In genomic region chr5:90381458-90381857, GRCm38 (mm10) we compare ENCODE assay signal across 32 mouse cellular contexts. TPM values are rescaled to one million over a fixed set of nuclear protein-coding genes. Genes with fewer than 3 reads are reported as not detected.
A peak's percentile ranks its signal among the peaks of the same experiment; 100 is the strongest.
DNase-seq lines count a peak whose midpoint lies in the region; ATAC-seq lines count a peak whose summit lies in the region.
"Had no signal": no experiment of that assay in that cellular context is flagged by ENCODE, and none has a peak within 500 bp of the region (broad histone marks: within the 10 kb centered on the region; RNA-seq: fewer than 3 reads in every experiment).

No protein-coding gene starts in this region.

- peak; percentile 23 for DNase-seq in heart, postnatal 4 days
- no peak for DNase-seq in lung, adult 18-20 months
- peak; percentile 40 for DNase-seq in 416B (ENCODE audit: low read depth)
- peak; percentile 8 for DNase-seq in brain, adult 2 months (ENCODE audit: low read depth, low spot score)
- DNase-seq in urinary bladder, postnatal 4 days (ENCODE audit: low spot score in 2 of 2) = no peak
- DNase-seq: adrenal gland, postnatal 10 days; cerebellum, adult 11-12 months; cerebellum, adult 9-11 months; embryo, embryonic 11 days; gastrocnemius, adult 2 months; gastrocnemius, postnatal 36 days; heart, postnatal 36 days; kidney, postnatal 25 days; liver, embryonic 13.5 days; right cerebral cortex, postnatal 25 days; thymus, adult 18-20 months; thymus, postnatal 25 days had no signal

- H3K27me3 ChIP-seq in heart, embryonic 12.5 days (replicated peaks) = no peaks in the 10 kb centered on the region
- H3K27me3 ChIP-seq in lung, embryonic 16.5 days (ENCODE audit: control insufficient read depth, insufficient read depth, low read depth, low read length) = no peaks in the 10 kb centered on the region
- H3K27me3 ChIP-seq: CH12.LX; embryonic facial prominence, embryonic 13.5 days; heart, embryonic 13.5 days; hindbrain, embryonic 13.5 days; limb, embryonic 15.5 days; liver, embryonic 13.5 days; lung, embryonic 15.5 days; midbrain, embryonic 13.5 days; neural tube, embryonic 15.5 days; stomach, embryonic 15.5 days had no signal

- no peak overlapping the region for H3K9ac ChIP-seq in heart, embryonic 12.5 days
- H3K9ac ChIP-seq in lung, embryonic 16.5 days (ENCODE audit: low read length) = no peak overlapping the region
- H3K9ac ChIP-seq: embryonic facial prominence, embryonic 13.5 days; heart, embryonic 13.5 days; hindbrain, embryonic 13.5 days; limb, embryonic 15.5 days; liver, embryonic 13.5 days; lung, embryonic 15.5 days; midbrain, embryonic 13.5 days; neural tube, embryonic 15.5 days; stomach, embryonic 15.5 days had no signal

- WGBS in heart, embryonic 12.5 days = 46% methylated on average over 4 of the region's 4 CpGs
- 36% methylated on average over 4 of the region's 4 CpGs for WGBS in lung, embryonic 16.5 days

- no peak for ATAC-seq in heart, embryonic 12.5 days (ENCODE audit: insufficient number of reproducible peaks, low FRiP score)
- ATAC-seq in lung, embryonic 16.5 days (ENCODE audit: low read depth) = peak; percentile 67; the same call in 1 of the 2 replicates
- ATAC-seq: forebrain, embryonic 16.5 days; intestine, postnatal 0 days; midbrain, embryonic 13.5 days had no signal

- H3K27ac ChIP-seq in heart, embryonic 12.5 days (ENCODE audit: poor library complexity, severe bottlenecking) = no peak overlapping the region
- no peak overlapping the region for H3K27ac ChIP-seq in lung, embryonic 16.5 days (ENCODE audit: low read length)
- H3K27ac ChIP-seq: embryonic facial prominence, embryonic 13.5 days; gastrocnemius, adult 2 months; heart, embryonic 13.5 days; hindbrain, embryonic 13.5 days; limb, embryonic 15.5 days; liver, embryonic 13.5 days; lung, embryonic 15.5 days; macrophage; midbrain, embryonic 13.5 days; neural tube, embryonic 15.5 days; stomach, embryonic 15.5 days had no signal

- no peaks in the 10 kb centered on the region for H3K36me3 ChIP-seq in heart, embryonic 12.5 days
- no peaks in the 10 kb centered on the region for H3K36me3 ChIP-seq in lung, embryonic 16.5 days (ENCODE audit: control insufficient read depth, insufficient read depth, low read length)
- H3K36me3 ChIP-seq: embryonic facial prominence, embryonic 13.5 days; heart, embryonic 13.5 days; hindbrain, embryonic 13.5 days; limb, embryonic 15.5 days; liver, embryonic 13.5 days; lung, embryonic 15.5 days; midbrain, embryonic 13.5 days; neural tube, embryonic 15.5 days; stomach, embryonic 15.5 days had no signal

- H3K4me2 ChIP-seq in heart, embryonic 12.5 days = no peak overlapping the region
- H3K4me2 ChIP-seq in lung, embryonic 16.5 days (ENCODE audit: low read depth, low read length) = no peak overlapping the region
- H3K4me2 ChIP-seq: embryonic facial prominence, embryonic 13.5 days; heart, embryonic 13.5 days; hindbrain, embryonic 13.5 days; limb, embryonic 15.5 days; liver, embryonic 13.5 days; lung, embryonic 15.5 days; midbrain, embryonic 13.5 days; neural tube, embryonic 15.5 days; stomach, embryonic 15.5 days had no signal

- no peak overlapping the region for H3K4me3 ChIP-seq in heart, embryonic 12.5 days
- no peak overlapping the region for H3K4me3 ChIP-seq in lung, embryonic 16.5 days (ENCODE audit: low read length)
- H3K4me3 ChIP-seq: embryonic facial prominence, embryonic 13.5 days; erythroblast, embryonic 14.5 days; gastrocnemius, adult 2 months; heart, embryonic 13.5 days; hindbrain, embryonic 13.5 days; limb, embryonic 15.5 days; liver, embryonic 13.5 days; lung, embryonic 15.5 days; midbrain, embryonic 13.5 days; neural tube, embryonic 15.5 days; stomach, embryonic 15.5 days had no signal

- no peaks in the 10 kb centered on the region for H3K9me3 ChIP-seq in heart, embryonic 12.5 days (replicated peaks)
- no peaks in the 10 kb centered on the region for H3K9me3 ChIP-seq in lung, embryonic 16.5 days (ENCODE audit: control insufficient read depth, low read length)
- H3K9me3 ChIP-seq: embryonic facial prominence, embryonic 13.5 days; heart, embryonic 13.5 days; hindbrain, embryonic 13.5 days; limb, embryonic 15.5 days; liver, embryonic 13.5 days; lung, embryonic 15.5 days; midbrain, embryonic 13.5 days; neural tube, embryonic 15.5 days; stomach, embryonic 15.5 days had no signal

- no peaks in the 10 kb centered on the region for H3K4me1 ChIP-seq in heart, embryonic 12.5 days (replicated peaks)
- no peaks in the 10 kb centered on the region for H3K4me1 ChIP-seq in lung, embryonic 16.5 days (replicated peaks; ENCODE audit: control insufficient read depth, insufficient read depth, low read length)
- H3K4me1 ChIP-seq: embryonic facial prominence, embryonic 13.5 days; heart, embryonic 13.5 days; hindbrain, embryonic 13.5 days; limb, embryonic 15.5 days; liver, embryonic 13.5 days; lung, embryonic 15.5 days; midbrain, embryonic 13.5 days; neural tube, embryonic 15.5 days; stomach, embryonic 15.5 days had no signal

RNA-seq across cellular contexts. Expression of gene Gm9958, which starts 14.5 kb away (rescaled TPM):
- 1 to 10 TPM in 1 of 2 experiments, under 1 TPM in 1; 0.81 to 1.8 TPM for total RNA-seq in heart, postnatal 4 days (2021)
- polyA plus RNA-seq in heart, embryonic 12.5 days (2016; fragmentation: Nextera tagmentation; extraction: Ambion mirVana) = 3.8 and 4.2 TPM in 2 replicates
- 6.7 and 7.5 TPM in 2 replicates for polyA plus RNA-seq in lung, embryonic 16.5 days (2015; fragmentation: Nextera tagmentation; extraction: Ambion mirVana)

RNA-seq across cellular contexts. Expression of gene Ankrd17, which starts 15.1 kb away (rescaled TPM):
- 10 to 100 TPM; 85.7 to 88.5 TPM for total RNA-seq in heart, postnatal 4 days (2021)
- 20.9 and 23.6 TPM in 2 replicates for polyA plus RNA-seq in heart, embryonic 12.5 days (2016; fragmentation: Nextera tagmentation; extraction: Ambion mirVana)
- 18.7 and 19.8 TPM in 2 replicates for polyA plus RNA-seq in lung, embryonic 16.5 days (2015; fragmentation: Nextera tagmentation; extraction: Ambion mirVana)

Comparison
In these comparisons a context has a peak if more than half of its experiments do, and no peak if none do; other contexts are left out.
1. DNase-seq: peak in heart, postnatal 4 days (single experiment), 416B (single experiment) and brain, adult 2 months (single experiment); none in lung, adult 18-20 months (0 of 2) and urinary bladder, postnatal 4 days (0 of 2).